11 mouse cellular contexts compared by ENCODE assay signal in genomic region chr8:70309311-70309710, GRCm38 (mm10). TPM values are rescaled to one million over a fixed set of nuclear protein-coding genes. Genes with fewer than 3 reads are reported as not detected.
DNase-seq lines count a peak whose midpoint lies in the region; ATAC-seq and TF ChIP-seq lines count a peak whose summit lies in the region.
"Had no signal": no experiment of that assay in that cellular context is flagged by ENCODE, and none has a peak within 500 bp of the region (broad histone marks: within the 10 kb centered on the region; RNA-seq: fewer than 3 reads in every experiment).

No protein-coding gene starts in this region.

- no peak overlapping the region for H3K27ac ChIP-seq in cerebellum, adult 2 months (ENCODE audit: insufficient read depth, low read length)
- H3K27ac ChIP-seq in liver, adult 2 months (replicated peaks; ENCODE audit: insufficient read depth, low read depth, low read length), result no peak overlapping the region
- H3K27ac ChIP-seq in liver, embryonic 11.5 days (ENCODE audit: low read depth, low read length), result no peak overlapping the region
- H3K27ac ChIP-seq: stomach, embryonic 15.5 days had no signal

- WGBS in cerebellum, adult 2 months, result 27% methylated on average over 2 of the region's 2 CpGs
- WGBS in liver, adult 2 months, result 41% methylated on average over 2 of the region's 2 CpGs
- WGBS in liver, embryonic 11.5 days, result 45% methylated on average over 2 of the region's 2 CpGs

- H3K4me2 ChIP-seq in liver, embryonic 11.5 days, result no peak overlapping the region
- H3K4me2 ChIP-seq: stomach, embryonic 15.5 days had no signal

- no peak for DNase-seq in cerebellum, adult 2 months
- DNase-seq in cerebellum, adult 11-12 months, result no peak
- no peak for DNase-seq in liver, adult 2 months (ENCODE audit: extremely low read depth, low read depth, low spot score)
- no peak for DNase-seq in liver, embryonic 11.5 days (ENCODE audit: low spot score)
- DNase-seq in R1 (ENCODE audit: low read depth, low spot score), result peak; percentile 77
- no peak for DNase-seq in urinary bladder, adult 18-20 months (ENCODE audit: low spot score in 2 of 2)

- no peaks in the 10 kb centered on the region for H3K79me2 ChIP-seq in liver, adult 2 months (ENCODE audit: control insufficient read depth, insufficient read depth, low read length)

- no peaks in the 10 kb centered on the region for H3K27me3 ChIP-seq in cerebellum, adult 2 months (ENCODE audit: control insufficient read depth, insufficient read depth, low read length)
- no peaks in the 10 kb centered on the region for H3K27me3 ChIP-seq in liver, adult 2 months (ENCODE audit: control insufficient read depth, insufficient read depth, low read length)
- H3K27me3 ChIP-seq in liver, embryonic 11.5 days (replicated peaks; ENCODE audit: control insufficient read depth, insufficient read depth, low read length), result no peaks in the 10 kb centered on the region
- H3K27me3 ChIP-seq: megakaryocyte, embryonic 14.5 days; stomach, embryonic 15.5 days had no signal

- peak; percentile 61 for TF ChIP-seq CTCF in cerebellum, adult 2 months (IDR thresholded peaks at IDR 0.05; ENCODE audit: borderline replicate concordance, insufficient read depth, low read depth, low read length)
- TF ChIP-seq CTCF in liver, adult 2 months (IDR thresholded peaks at IDR 0.05; ENCODE audit: low read depth, low read length), result peak; percentile 77

- no peaks in the 10 kb centered on the region for H3K9me3 ChIP-seq in liver, embryonic 11.5 days (ENCODE audit: control insufficient read depth, low read length)
- H3K9me3 ChIP-seq: megakaryocyte, embryonic 14.5 days; stomach, embryonic 15.5 days had no signal

- H3K4me1 ChIP-seq in cerebellum, adult 2 months (ENCODE audit: control insufficient read depth, insufficient read depth, low read length), result peaks cover 5% of the 10 kb centered on the region
- no peaks in the 10 kb centered on the region for H3K4me1 ChIP-seq in liver, adult 2 months (ENCODE audit: control insufficient read depth, insufficient read depth, low read length)
- H3K4me1 ChIP-seq in liver, embryonic 11.5 days (replicated peaks; ENCODE audit: control insufficient read depth, insufficient read depth, low read length), result no peaks in the 10 kb centered on the region; the same call in 1 of the 2 replicates
- H3K4me1 ChIP-seq: stomach, embryonic 15.5 days had no signal

- H3K4me3 ChIP-seq in cerebellum, adult 2 months (replicated peaks; ENCODE audit: insufficient read depth, low read depth, low read length), result no peak overlapping the region
- no peak overlapping the region for H3K4me3 ChIP-seq in liver, adult 2 months (ENCODE audit: insufficient read depth, low read depth, low read length)
- no peak overlapping the region for H3K4me3 ChIP-seq in liver, embryonic 11.5 days (ENCODE audit: low read depth, low read length)
- H3K4me3 ChIP-seq: erythroblast, embryonic 14.5 days; megakaryocyte, embryonic 14.5 days; stomach, embryonic 15.5 days had no signal

- H3K36me3 ChIP-seq in liver, adult 2 months (ENCODE audit: control insufficient read depth, insufficient read depth, low read length), result peaks cover 24% of the 10 kb centered on the region
- H3K36me3 ChIP-seq in liver, embryonic 11.5 days (ENCODE audit: control insufficient read depth, insufficient read depth, low read length), result peaks cover 60% of the 10 kb centered on the region

- H3K9ac ChIP-seq in liver, adult 2 months (ENCODE audit: low read depth, low read length), result no peak overlapping the region
- no peak overlapping the region for H3K9ac ChIP-seq in liver, embryonic 11.5 days (ENCODE audit: low read depth, low read length)
- H3K9ac ChIP-seq: stomach, embryonic 15.5 days had no signal

- no peak for ATAC-seq in liver, embryonic 11.5 days (replicated peaks; ENCODE audit: low FRiP score)
- peak; percentile 89 for ATAC-seq in megakaryocyte progenitor cell, adult 5-6 weeks (replicated peaks; ENCODE audit: poor library complexity)
- no peak for ATAC-seq in erythroblast, adult 5-6 weeks (replicated peaks; ENCODE audit: low FRiP score, poor library complexity, severe bottlenecking)

- TF ChIP-seq POLR2A in cerebellum, adult 2 months (IDR thresholded peaks at IDR 0.05; ENCODE audit: borderline replicate concordance, insufficient read depth, low read length), result no peak
- no peak for TF ChIP-seq POLR2A in liver, adult 2 months (IDR thresholded peaks at IDR 0.05; ENCODE audit: extremely low read depth, insufficient read depth, low read length)

RNA-seq across cellular contexts. Expression of gene Cers1, which starts 6.3 kb away (rescaled TPM):
- polyA plus RNA-seq in cerebellum, adult 2 months (2012; rRNA removed), result 55.5 and 56.8 TPM in 2 replicates
- not detected in 2 replicates for total RNA-seq in liver, adult 2 months (2014; rRNA removed)
- polyA plus RNA-seq in liver, adult 2 months (2012; rRNA removed), result 0.04 TPM in 2 replicates
- 1.1 and 1.2 TPM in 2 replicates for polyA plus RNA-seq in liver, embryonic 11.5 days (2014; fragmentation: Nextera tagmentation; extraction: Ambion mirVana)
- total RNA-seq in megakaryocyte progenitor cell, adult 5-6 weeks (2015), result not detected in 2 replicates
- total RNA-seq in megakaryocyte progenitor cell, adult 5-6 weeks (2017), result not detected in 2 replicates
- total RNA-seq in erythroblast, adult 5-6 weeks (2015; ENCODE audit: low replicate concordance), result not detected in 2 replicates
- total RNA-seq in erythroblast, adult 5-6 weeks (2017; ENCODE audit: low replicate concordance), result 0.43 TPM in 1 of 2 replicates, not detected in the other
- polyA plus RNA-seq: erythroblast, embryonic 14.5 days had no signal

RNA-seq across cellular contexts. Expression of gene Cope, which starts 7.0 kb away (rescaled TPM):
- 286 and 287 TPM in 2 replicates for polyA plus RNA-seq in cerebellum, adult 2 months (2012; rRNA removed)
- total RNA-seq in liver, adult 2 months (2014; rRNA removed), result 169 and 197 TPM in 2 replicates
- polyA plus RNA-seq in liver, adult 2 months (2012; rRNA removed), result 327 and 394 TPM in 2 replicates
- polyA plus RNA-seq in liver, embryonic 11.5 days (2014; fragmentation: Nextera tagmentation; extraction: Ambion mirVana), result 281 and 298 TPM in 2 replicates
- 214 and 223 TPM in 2 replicates for total RNA-seq in megakaryocyte progenitor cell, adult 5-6 weeks (2015)
- total RNA-seq in megakaryocyte progenitor cell, adult 5-6 weeks (2017), result 129 and 151 TPM in 2 replicates
- total RNA-seq in erythroblast, adult 5-6 weeks (2015; ENCODE audit: low replicate concordance), result 52.7 and 89.2 TPM in 2 replicates
- total RNA-seq in erythroblast, adult 5-6 weeks (2017; ENCODE audit: low replicate concordance), result 36.9 and 53.7 TPM in 2 replicates

RNA-seq across cellular contexts. Expression of gene Ddx49, which starts 7.0 kb away (rescaled TPM):
- 42.9 and 45.0 TPM in 2 replicates for polyA plus RNA-seq in cerebellum, adult 2 months (2012; rRNA removed)
- 19.3 and 22.7 TPM in 2 replicates for total RNA-seq in liver, adult 2 months (2014; rRNA removed)
- polyA plus RNA-seq in liver, adult 2 months (2012; rRNA removed), result 24.4 and 36.5 TPM in 2 replicates
- 56.5 and 59.1 TPM in 2 replicates for polyA plus RNA-seq in liver, embryonic 11.5 days (2014; fragmentation: Nextera tagmentation; extraction: Ambion mirVana)
- total RNA-seq in megakaryocyte progenitor cell, adult 5-6 weeks (2015), result 42.7 and 44.7 TPM in 2 replicates
- total RNA-seq in megakaryocyte progenitor cell, adult 5-6 weeks (2017), result 163 and 172 TPM in 2 replicates
- 15.0 TPM in 2 replicates for total RNA-seq in erythroblast, adult 5-6 weeks (2015; ENCODE audit: low replicate concordance)
- total RNA-seq in erythroblast, adult 5-6 weeks (2017; ENCODE audit: low replicate concordance), result 23.3 and 40.0 TPM in 2 replicates

RNA-seq across cellular contexts. Expression of gene Gdf1, which starts 20.3 kb away (rescaled TPM):
- 19.1 and 21.0 TPM in 2 replicates for polyA plus RNA-seq in cerebellum, adult 2 months (2012; rRNA removed)
- not detected in 2 replicates for total RNA-seq in liver, adult 2 months (2014; rRNA removed)
- polyA plus RNA-seq in liver, adult 2 months (2012; rRNA removed), result not detected in 2 replicates
- polyA plus RNA-seq in liver, embryonic 11.5 days (2014; fragmentation: Nextera tagmentation; extraction: Ambion mirVana), result 1.6 and 2.6 TPM in 2 replicates
- not detected in 2 replicates for total RNA-seq in megakaryocyte progenitor cell, adult 5-6 weeks (2015)
- total RNA-seq in megakaryocyte progenitor cell, adult 5-6 weeks (2017), result not detected in 2 replicates
- not detected in 2 replicates for total RNA-seq in erythroblast, adult 5-6 weeks (2015; ENCODE audit: low replicate concordance)
- not detected in 2 replicates for total RNA-seq in erythroblast, adult 5-6 weeks (2017; ENCODE audit: low replicate concordance)

RNA-seq across cellular contexts. Expression of gene Homer3, which starts 26.7 kb away (rescaled TPM):
- 262 and 322 TPM in 2 replicates for polyA plus RNA-seq in cerebellum, adult 2 months (2012; rRNA removed)
- 1.4 and 2.6 TPM in 2 replicates for total RNA-seq in liver, adult 2 months (2014; rRNA removed)
- 3.1 and 3.7 TPM in 2 replicates for polyA plus RNA-seq in liver, adult 2 months (2012; rRNA removed)
- polyA plus RNA-seq in liver, embryonic 11.5 days (2014; fragmentation: Nextera tagmentation; extraction: Ambion mirVana), result 33.9 and 37.9 TPM in 2 replicates
- 4.2 and 5.8 TPM in 2 replicates for total RNA-seq in megakaryocyte progenitor cell, adult 5-6 weeks (2015)
- total RNA-seq in megakaryocyte progenitor cell, adult 5-6 weeks (2017), result 8.9 and 9.9 TPM in 2 replicates
- 0.63 and 1.3 TPM in 2 replicates for total RNA-seq in erythroblast, adult 5-6 weeks (2015; ENCODE audit: low replicate concordance)
- total RNA-seq in erythroblast, adult 5-6 weeks (2017; ENCODE audit: low replicate concordance), result 0.68 and 2.5 TPM in 2 replicates
